Mouse (Mus musculus) bone marrow, adult 2 months (tissue): ENCODE measurements around the gene Zbtb40.

ENCODE experiments used
- CTCF ChIP-seq: fragments of 200-500 bp; IDR thresholded peaks from 2 replicates; pipeline ENCODE4 v1.5.1; 2011; ENCODE audit warnings: low read length, control low read depth; ENCODE audit not compliant: control insufficient read depth, insufficient read depth
- POLR2A ChIP-seq: fragments of 200-500 bp; IDR thresholded peaks from 2 replicates; pipeline ENCODE4 v1.6.1; 2011; ENCODE audit warnings: low read depth, mild to moderate bottlenecking, control low read depth, low read length, borderline replicate concordance; ENCODE audit not compliant: control insufficient read depth

GRCm38 (mm10) chr4:137068491-137068890 is 19.9 kb upstream of the Zbtb40 start:
- no peak for TF ChIP-seq POLR2A
- TF ChIP-seq CTCF, result no peak
